Mouse (Mus musculus): Measurements from ENCODE around the gene Mrgprf. TPM values are rescaled to one million over a fixed set of nuclear protein-coding genes. Genes with fewer than 3 reads are reported as not detected.

Gene Mrgprf
- polyA plus RNA-seq, 1 experiment from 2014 or later, result 0.09 TPM

- H3K4me3 ChIP-seq (ENCODE audit: low read depth, low read length), result no peak overlapping the region
- H3K4me1 ChIP-seq (ENCODE audit: control insufficient read depth, insufficient read depth, low read length), result no peaks in the 10 kb centered on the region
- H3K9ac ChIP-seq (replicated peaks; ENCODE audit: low read depth, low read length), result no peak overlapping the region
- no peaks in the 10 kb centered on the region for H3K36me3 ChIP-seq (ENCODE audit: control insufficient read depth, insufficient read depth, low read length)
- no peak for ATAC-seq (ENCODE audit: low read depth)
- H3K27me3 ChIP-seq (ENCODE audit: control insufficient read depth, insufficient read depth, low read length), result no peaks in the 10 kb centered on the region
- WGBS, result 51% methylated on average over 2 of the region's 2 CpGs
- no peak overlapping the region for H3K4me2 ChIP-seq (ENCODE audit: low read depth, low read length)
- no peak overlapping the region for H3K27ac ChIP-seq (ENCODE audit: low read depth, low read length)
- no peaks in the 10 kb centered on the region for H3K9me3 ChIP-seq (ENCODE audit: control insufficient read depth, low read length)
Observed at GRCm38 (mm10) chr7:145325697-145326096, 25.1 kb downstream of the Mrgprf start.

- no peak for ATAC-seq (ENCODE audit: low read depth)
- 76% methylated on average over 2 of the region's 2 CpGs for WGBS
Observed at GRCm38 (mm10) chr7:145329982-145330381, 29.4 kb downstream of the Mrgprf start.

DNA sequence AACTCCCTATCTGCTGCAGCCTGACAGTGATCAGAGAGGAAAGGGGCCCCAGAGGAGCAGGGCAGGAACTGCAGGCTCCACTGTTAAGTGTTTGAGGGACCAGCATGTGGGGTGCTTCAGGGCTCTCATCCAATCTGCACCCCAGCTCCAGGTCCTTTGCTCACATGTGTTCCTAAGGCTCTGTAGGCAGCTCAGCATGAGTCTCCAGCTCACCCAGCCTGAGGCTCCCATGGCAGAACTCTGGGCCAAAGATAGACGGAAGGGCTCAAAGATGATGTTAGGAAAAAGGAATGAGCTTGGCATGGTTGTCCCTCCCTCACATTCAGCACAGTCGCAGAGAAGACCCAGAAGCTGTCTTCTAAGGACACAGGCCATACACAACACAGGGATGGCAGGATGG, 30.0 kb downstream of the Mrgprf start:
- H3K4me3 ChIP-seq (ENCODE audit: low read depth, low read length), result no peak overlapping the region
- no peak for ATAC-seq (ENCODE audit: low read depth)

More at GRCm38 (mm10) chr7:145329982-145330381, 29.4 kb downstream of the Mrgprf start:
- Histone ChIP-seq H3K27ac (ENCODE audit: low read depth, low read length) (no peak overlapping the region), H3K4me2 (ENCODE audit: low read depth, low read length) (no peak overlapping the region), H3K27me3 (ENCODE audit: control insufficient read depth, insufficient read depth, low read length) (no peaks in the 10 kb centered on the region), H3K36me3 (ENCODE audit: control insufficient read depth, insufficient read depth, low read length) (no peaks in the 10 kb centered on the region), H3K4me3 (ENCODE audit: low read depth, low read length) (no peak overlapping the region), H3K4me1 (ENCODE audit: control insufficient read depth, insufficient read depth, low read length) (no peaks in the 10 kb centered on the region), H3K9ac (replicated peaks; ENCODE audit: low read depth, low read length) (no peak overlapping the region), H3K9me3 (ENCODE audit: control insufficient read depth, low read length) (no peaks in the 10 kb centered on the region)

GRCm38 (mm10) chr7:145332376-145333041, 31.9 kb downstream of the Mrgprf start:
- 69% methylated on average over 1 of the region's 1 CpGs for WGBS

More for the DNA sequence above, 30.0 kb downstream of the Mrgprf start:
- Histone ChIP-seq H3K27ac (ENCODE audit: low read depth, low read length) (no peak overlapping the region), H3K9ac (replicated peaks; ENCODE audit: low read depth, low read length) (no peak overlapping the region), H3K36me3 (ENCODE audit: control insufficient read depth, insufficient read depth, low read length) (no peaks in the 10 kb centered on the region), H3K4me1 (ENCODE audit: control insufficient read depth, insufficient read depth, low read length) (no peaks in the 10 kb centered on the region), H3K27me3 (ENCODE audit: control insufficient read depth, insufficient read depth, low read length) (no peaks in the 10 kb centered on the region), H3K4me2 (ENCODE audit: low read depth, low read length) (no peak overlapping the region), H3K9me3 (ENCODE audit: control insufficient read depth, low read length) (no peaks in the 10 kb centered on the region)
- 87% methylated on average over 2 of the region's 2 CpGs for WGBS

DNA sequence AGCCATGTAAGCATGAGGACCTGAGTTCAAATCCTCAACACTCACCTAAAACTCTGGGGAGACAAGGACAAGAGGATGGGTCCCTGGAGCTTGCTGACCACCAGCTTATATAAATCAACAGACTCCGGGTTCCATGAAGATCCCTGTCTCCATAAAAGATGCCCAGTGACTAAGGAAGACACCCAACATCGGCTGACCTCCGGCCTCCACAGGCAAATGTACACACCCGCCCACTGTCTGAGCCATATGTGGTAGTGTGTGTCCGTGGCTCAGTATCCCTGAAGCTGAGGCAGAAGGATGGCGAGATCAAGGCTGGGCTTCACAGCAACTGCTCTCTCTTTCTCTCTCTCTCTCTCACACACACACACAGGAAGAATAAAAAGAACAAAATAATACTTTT, 33.3 kb downstream of the Mrgprf start:
- H3K4me3 ChIP-seq (ENCODE audit: low read depth, low read length), result no peak overlapping the region

More at GRCm38 (mm10) chr7:145332376-145333041, 31.9 kb downstream of the Mrgprf start:
- Histone ChIP-seq H3K9me3 (ENCODE audit: control insufficient read depth, low read length) (no peaks in the 10 kb centered on the region), H3K4me3 (ENCODE audit: low read depth, low read length) (no peak overlapping the region), H3K9ac (replicated peaks; ENCODE audit: low read depth, low read length) (no peak overlapping the region), H3K36me3 (ENCODE audit: control insufficient read depth, insufficient read depth, low read length) (no peaks in the 10 kb centered on the region), H3K4me2 (ENCODE audit: low read depth, low read length) (no peak overlapping the region), H3K4me1 (ENCODE audit: control insufficient read depth, insufficient read depth, low read length) (no peaks in the 10 kb centered on the region), H3K27me3 (ENCODE audit: control insufficient read depth, insufficient read depth, low read length) (no peaks in the 10 kb centered on the region), H3K27ac (ENCODE audit: low read depth, low read length) (no peak overlapping the region)
- no peak for ATAC-seq (ENCODE audit: low read depth)

GRCm38 (mm10) chr7:145334428-145335027, 33.9 kb downstream of the Mrgprf start:
- Histone ChIP-seq H3K36me3 (ENCODE audit: control insufficient read depth, insufficient read depth, low read length) (no peaks in the 10 kb centered on the region), H3K4me2 (ENCODE audit: low read depth, low read length) (no peak overlapping the region), H3K4me3 (ENCODE audit: low read depth, low read length) (no peak overlapping the region), H3K9me3 (ENCODE audit: control insufficient read depth, low read length) (no peaks in the 10 kb centered on the region), H3K27me3 (ENCODE audit: control insufficient read depth, insufficient read depth, low read length) (no peaks in the 10 kb centered on the region), H3K9ac (replicated peaks; ENCODE audit: low read depth, low read length) (no peak overlapping the region), H3K4me1 (ENCODE audit: control insufficient read depth, insufficient read depth, low read length) (no peaks in the 10 kb centered on the region), H3K27ac (ENCODE audit: low read depth, low read length) (no peak overlapping the region)
- 67% methylated on average over 4 of the region's 4 CpGs for WGBS
- ATAC-seq (ENCODE audit: low read depth), result no peak

More for the DNA sequence above, 33.3 kb downstream of the Mrgprf start:
- no peak for ATAC-seq (ENCODE audit: low read depth)
- no peak overlapping the region for H3K9ac ChIP-seq (replicated peaks; ENCODE audit: low read depth, low read length)
- no peak overlapping the region for H3K4me2 ChIP-seq (ENCODE audit: low read depth, low read length)
- no peak overlapping the region for H3K27ac ChIP-seq (ENCODE audit: low read depth, low read length)
- no peaks in the 10 kb centered on the region for H3K4me1 ChIP-seq (ENCODE audit: control insufficient read depth, insufficient read depth, low read length)
- WGBS, result 87% methylated on average over 6 of the region's 6 CpGs
- no peaks in the 10 kb centered on the region for H3K36me3 ChIP-seq (ENCODE audit: control insufficient read depth, insufficient read depth, low read length)
- H3K27me3 ChIP-seq (ENCODE audit: control insufficient read depth, insufficient read depth, low read length), result no peaks in the 10 kb centered on the region
- no peaks in the 10 kb centered on the region for H3K9me3 ChIP-seq (ENCODE audit: control insufficient read depth, low read length)

- Histone ChIP-seq H3K9ac (replicated peaks; ENCODE audit: low read depth, low read length) (no peak overlapping the region), H3K4me2 (ENCODE audit: low read depth, low read length) (no peak overlapping the region), H3K27me3 (ENCODE audit: control insufficient read depth, insufficient read depth, low read length) (no peaks in the 10 kb centered on the region), H3K9me3 (ENCODE audit: control insufficient read depth, low read length) (no peaks in the 10 kb centered on the region), H3K36me3 (ENCODE audit: control insufficient read depth, insufficient read depth, low read length) (no peaks in the 10 kb centered on the region), H3K4me1 (ENCODE audit: control insufficient read depth, insufficient read depth, low read length) (no peaks in the 10 kb centered on the region), H3K27ac (ENCODE audit: low read depth, low read length) (no peak overlapping the region), H3K4me3 (ENCODE audit: low read depth, low read length) (no peak overlapping the region)
- ATAC-seq (ENCODE audit: low read depth), result no peak
Observed at GRCm38 (mm10) chr7:145335199-145335598, 34.6 kb downstream of the Mrgprf start.

GRCm38 (mm10) chr7:145335616-145336332, 35.1 kb downstream of the Mrgprf start:
- Histone ChIP-seq H3K27me3 (ENCODE audit: control insufficient read depth, insufficient read depth, low read length) (no peaks in the 10 kb centered on the region), H3K4me1 (ENCODE audit: control insufficient read depth, insufficient read depth, low read length) (no peaks in the 10 kb centered on the region), H3K4me2 (ENCODE audit: low read depth, low read length) (no peak overlapping the region), H3K4me3 (ENCODE audit: low read depth, low read length) (no peak overlapping the region), H3K27ac (ENCODE audit: low read depth, low read length) (no peak overlapping the region), H3K9me3 (ENCODE audit: control insufficient read depth, low read length) (no peaks in the 10 kb centered on the region), H3K36me3 (ENCODE audit: control insufficient read depth, insufficient read depth, low read length) (no peaks in the 10 kb centered on the region), H3K9ac (replicated peaks; ENCODE audit: low read depth, low read length) (no peak overlapping the region)
- WGBS, result 87% methylated on average over 3 of the region's 3 CpGs
- no peak for ATAC-seq (ENCODE audit: low read depth)

DNA sequence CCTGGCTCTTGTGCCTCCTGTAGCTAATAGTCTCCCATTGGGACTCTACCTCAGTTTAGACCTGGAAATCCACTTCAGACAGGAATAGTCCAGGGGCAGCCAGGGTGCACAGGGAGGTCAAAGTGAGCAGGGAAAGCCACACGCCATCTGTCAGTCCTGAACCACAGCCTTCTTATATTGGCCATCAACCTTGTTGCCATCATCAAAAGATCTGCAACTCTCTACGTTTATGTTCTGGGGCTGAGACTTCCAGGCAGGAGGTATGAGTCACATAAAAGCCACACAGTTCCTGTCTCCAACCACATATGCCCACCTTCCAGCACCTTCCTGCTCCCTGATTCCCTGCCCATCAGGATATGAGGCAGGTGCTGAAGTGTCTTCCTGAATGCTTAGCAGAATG, 37.3 kb downstream of the Mrgprf start:
- no peak overlapping the region for H3K9ac ChIP-seq (replicated peaks; ENCODE audit: low read depth, low read length)
- no peak overlapping the region for H3K4me2 ChIP-seq (ENCODE audit: low read depth, low read length)
- no peaks in the 10 kb centered on the region for H3K27me3 ChIP-seq (ENCODE audit: control insufficient read depth, insufficient read depth, low read length)
- no peaks in the 10 kb centered on the region for H3K4me1 ChIP-seq (ENCODE audit: control insufficient read depth, insufficient read depth, low read length)
- no peak for ATAC-seq (ENCODE audit: low read depth)
- WGBS, result 78% methylated on average over 2 of the region's 2 CpGs
- no peaks in the 10 kb centered on the region for H3K9me3 ChIP-seq (ENCODE audit: control insufficient read depth, low read length)
- no peak overlapping the region for H3K4me3 ChIP-seq (ENCODE audit: low read depth, low read length)
- no peaks in the 10 kb centered on the region for H3K36me3 ChIP-seq (ENCODE audit: control insufficient read depth, insufficient read depth, low read length)
- H3K27ac ChIP-seq (ENCODE audit: low read depth, low read length), result no peak overlapping the region
